Mouse (Mus musculus) heart, postnatal 0 days (tissue): ENCODE data around the gene Brat1. TPM values are rescaled to one million over a fixed set of nuclear protein-coding genes. Genes with fewer than 3 reads are reported as not detected.
"Not testable (repeated sequence)": the region's sequence is repeated elsewhere in the genome, so short reads cannot be mapped to it uniquely, and the experiment has no call there.

Source experiments
- ATAC-seq: fragments of 200-750 bp; cut with Nextera tagmentation; 2 replicates; pipeline ENCODE4 v1.8.0; 2017; ENCODE audit warnings: low read depth, moderate number of reproducible peaks, moderate library complexity; ENCODE audit not compliant: insufficient read depth
- DNase-seq: peaks from one replicate; pipeline ENCODE4 v3.0.0-alpha.2; 2016; ENCODE audit warnings: low spot score
- H3K27ac ChIP-seq: fragments of 300-500 bp; sonication (generic); 2 replicates; pipeline ENCODE4 v1.5.1; 2014; ENCODE audit warnings: low read depth, mild to moderate bottlenecking
- H3K27me3 ChIP-seq: fragments of 300-500 bp; sonication (generic); 2 replicates; pipeline ENCODE4 v1.6.1; 2014; ENCODE audit warnings: low read length, mixed read lengths; ENCODE audit not compliant: control insufficient read depth, insufficient read depth
- H3K36me3 ChIP-seq: fragments of 300-500 bp; sonication (generic); replicated peaks from 2 replicates; pipeline ENCODE4 v1.6.1; 2014; ENCODE audit warnings: low read length, mixed read lengths; ENCODE audit not compliant: control insufficient read depth, insufficient read depth
- H3K4me1 ChIP-seq: fragments of 300-500 bp; sonication (generic); 2 replicates; pipeline ENCODE4 v1.6.1; 2014; ENCODE audit warnings: antibody characterized with exemption; ENCODE audit not compliant: control insufficient read depth, insufficient read depth
- H3K4me2 ChIP-seq: fragments of 300-500 bp; sonication (generic); 2 replicates; pipeline ENCODE4 v1.6.1; 2014; ENCODE audit warnings: low read depth, mild to moderate bottlenecking, low read length, moderate library complexity
- H3K4me3 ChIP-seq: fragments of 300-500 bp; sonication (generic); 2 replicates; pipeline ENCODE4 v1.5.1; 2014; ENCODE audit warnings: low read depth, low read length
- H3K9ac ChIP-seq: fragments of 300-500 bp; sonication (generic); replicated peaks from 2 replicates; pipeline ENCODE4 v1.6.1; 2014; ENCODE audit warnings: low read depth, low read length, mixed read lengths
- H3K9me3 ChIP-seq: fragments of 300-500 bp; sonication (generic); replicated peaks from 2 replicates; pipeline ENCODE4 v1.6.1; 2016; ENCODE audit warnings: low read length; ENCODE audit not compliant: control insufficient read depth
- CTCF ChIP-seq: IDR thresholded peaks from 2 replicates; pipeline ENCODE4 v1.5.1; 2016; ENCODE audit warnings: antibody characterized with exemption, control low read depth, low read depth
- EP300 ChIP-seq: IDR thresholded peaks from 2 replicates; pipeline ENCODE4 v1.6.1; 2016; ENCODE audit warnings: antibody characterized with exemption, low read depth
- WGBS: fragments of 180-500 bp; shearing (Covaris S2); extraction: QIAGEN DNeasy Blood & Tissue Kit; methylation state at CpG from one replicate; pipeline ENCODE4 v1.1.7; 2014; 5-methylcytosine and 5-hydroxymethylcytosine counted together
- polyA plus RNA-seq: library from polyadenylated mRNA; unstranded; fragments of >200 nt; fragmentation: Nextera tagmentation; extraction: Ambion mirVana; gene quantifications from 2 replicates; pipeline ENCODE4 v1.2.1, GENCODE M21; 2015
- total RNA-seq: library from RNA; depleted of rRNA; stranded (reverse); fragments of >200 nt; gene quantifications from 2 replicates; pipeline ENCODE4 v1.2.3, GENCODE M21; 2014; ENCODE audit warnings: low replicate concordance

Gene Brat1
- total and polyA plus RNA-seq, 2 experiments from 2014 or later, result 9.5 to 25.0 TPM

DNA sequence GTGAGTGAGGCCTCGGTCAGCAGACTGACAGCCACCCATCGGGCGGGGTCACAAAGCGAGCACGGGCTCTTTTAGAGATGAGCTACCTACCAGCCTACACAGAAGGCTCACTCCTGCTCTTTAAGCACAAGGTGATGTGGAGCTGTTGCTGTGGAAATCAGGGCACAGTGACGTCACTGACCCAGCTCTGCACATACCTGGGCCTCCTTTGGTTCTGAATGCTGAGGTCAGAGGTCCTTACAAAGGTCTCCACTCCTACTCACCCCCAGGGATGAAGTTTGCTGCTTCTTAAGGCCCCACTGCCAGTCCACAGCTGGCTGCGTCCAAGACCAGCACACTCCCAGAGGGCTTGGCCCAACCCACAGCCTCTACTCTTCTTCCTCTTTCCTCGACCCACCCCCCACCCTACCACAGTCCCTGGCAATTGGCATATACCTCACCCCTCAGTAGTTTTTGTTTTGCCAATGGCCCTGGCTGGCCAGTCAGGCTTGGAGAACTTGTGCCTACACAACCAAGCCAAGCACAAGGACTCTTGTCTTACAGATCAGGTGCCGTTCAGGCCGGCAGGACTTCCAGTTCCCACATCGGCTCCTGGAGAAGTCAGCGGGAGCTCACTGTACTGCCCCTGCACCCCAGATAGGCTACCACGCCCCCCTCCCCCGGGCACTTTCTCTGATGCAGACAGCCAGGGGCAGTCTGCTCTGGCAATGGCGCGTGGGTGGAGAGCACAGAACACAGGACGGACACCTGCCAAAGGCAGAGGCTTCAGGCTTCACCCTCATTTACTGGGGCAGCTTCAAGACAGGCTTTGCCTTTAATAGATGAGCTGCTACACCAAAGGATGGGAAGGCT is 41.8 kb upstream of the Brat1 start:
- no peak overlapping the region for H3K4me3 ChIP-seq
- H3K9ac ChIP-seq, result no peak overlapping the region
- ATAC-seq (no peak), DNase-seq (no peak)
- 63% methylated on average over 17 of the region's 17 CpGs for WGBS
- no peaks in the 10 kb centered on the region for H3K27me3 ChIP-seq
- no peaks in the 10 kb centered on the region for H3K36me3 ChIP-seq
- H3K4me1 ChIP-seq, result peaks cover 18% of the 10 kb centered on the region
- no peak for TF ChIP-seq EP300
- TF ChIP-seq CTCF, result no peak
- H3K27ac ChIP-seq, result no peak overlapping the region
- no peaks in the 10 kb centered on the region for H3K9me3 ChIP-seq
- H3K4me2 ChIP-seq, result no peak overlapping the region

DNA sequence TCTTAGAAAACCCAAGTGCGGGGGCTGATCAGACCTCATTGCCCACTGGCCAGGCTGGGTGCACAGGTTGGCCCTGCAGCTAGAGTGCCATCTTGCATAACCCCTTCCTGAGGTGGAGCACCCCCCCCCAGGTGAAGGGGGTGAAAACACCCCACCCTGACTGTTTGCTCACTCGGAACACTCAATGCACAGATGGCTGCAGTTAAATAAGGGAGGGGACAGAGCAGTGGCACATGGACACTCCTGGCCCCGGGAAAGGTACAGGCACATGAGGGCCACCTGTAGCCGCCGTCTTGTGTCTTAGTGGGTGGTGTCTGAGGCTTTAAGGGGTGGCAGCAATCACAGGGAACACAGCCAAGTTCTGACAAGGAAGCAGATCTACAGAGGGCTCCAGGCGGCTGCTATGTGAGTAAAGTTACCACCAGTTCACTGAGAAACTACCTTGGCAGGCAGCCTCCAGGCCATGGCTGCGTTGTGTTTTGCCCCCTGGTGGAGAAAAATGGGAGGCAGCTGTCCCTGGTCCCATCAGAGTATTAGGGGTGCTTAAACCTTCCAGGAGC is 41.1 kb upstream of the Brat1 start:
- ATAC-seq (peak; percentile 76), DNase-seq (peak; percentile 74)
- Histone ChIP-seq H3K27ac (no peak overlapping the region), H3K36me3 (peaks cover 5% of the 10 kb centered on the region), H3K27me3 (no peaks in the 10 kb centered on the region), H3K4me3 (no peak overlapping the region), H3K4me1 (peaks cover 18% of the 10 kb centered on the region), H3K9me3 (peaks cover 2% of the 10 kb centered on the region; the same call in 1 of the 2 replicates), H3K9ac (no peak overlapping the region), H3K4me2 (no peak overlapping the region)
- 37% methylated on average over 7 of the region's 7 CpGs for WGBS
- no peak for TF ChIP-seq EP300
- peak; percentile 88 for TF ChIP-seq CTCF

DNA sequence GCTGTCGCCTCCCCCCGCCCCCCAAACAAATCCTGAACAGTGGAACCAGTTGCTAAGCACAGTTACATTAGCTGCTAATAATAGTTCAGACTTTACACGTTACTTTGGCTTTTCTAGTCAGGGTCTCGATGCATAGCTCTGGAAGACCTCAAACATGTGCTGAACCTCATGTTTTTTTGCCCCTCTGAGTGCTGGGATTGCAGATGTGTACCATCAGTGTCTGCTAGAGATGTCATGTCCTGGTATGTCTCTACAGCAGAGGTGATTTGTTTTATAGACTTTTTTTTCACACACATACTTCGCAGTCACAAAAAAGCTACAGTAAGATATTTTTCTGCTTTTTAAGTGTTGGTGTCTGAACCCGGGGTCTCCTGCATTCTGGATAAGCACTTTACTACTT is 32.7 kb upstream of the Brat1 start:
- Histone ChIP-seq H3K9ac (no peak overlapping the region), H3K27ac (no peak overlapping the region), H3K36me3 (peaks cover 26% of the 10 kb centered on the region)

DNA sequence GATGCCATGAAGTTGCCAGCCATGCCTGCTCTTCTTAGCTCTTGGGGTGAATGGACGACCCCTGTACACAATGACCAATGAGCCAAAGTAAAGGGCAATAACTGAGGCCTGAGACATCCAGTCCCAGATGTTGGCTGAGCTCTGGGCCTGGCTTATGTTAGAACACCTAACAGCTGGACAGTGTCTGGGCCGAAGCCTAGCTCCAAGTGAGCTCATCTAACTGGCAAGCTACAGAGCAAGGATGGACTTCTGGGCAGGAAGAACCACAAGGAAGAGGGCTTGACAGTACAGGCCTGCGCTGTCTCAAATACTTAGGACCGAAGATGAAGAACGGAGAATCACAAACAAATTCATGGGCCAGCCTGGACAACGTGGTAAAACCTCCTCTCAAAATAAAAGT is 32.2 kb upstream of the Brat1 start:
- not testable (repeated sequence) for H3K27ac ChIP-seq, H3K9me3 ChIP-seq, DNase-seq, H3K4me2 ChIP-seq, H3K27me3 ChIP-seq, H3K4me1 ChIP-seq, H3K4me3 ChIP-seq, H3K9ac ChIP-seq
- 87% methylated on average over 6 of the region's 6 CpGs for WGBS
- ATAC-seq, result peak; percentile 45; the same call in 1 of the 2 replicates
- H3K36me3 ChIP-seq, result peaks cover 29% of the 10 kb centered on the region

More for the DNA sequence above, 32.7 kb upstream of the Brat1 start:
- no peak overlapping the region for H3K4me2 ChIP-seq
- DNase-seq, result no peak
- H3K4me3 ChIP-seq, result no peak overlapping the region
- peaks cover 7% of the 10 kb centered on the region; the same call in 1 of the 2 replicates for H3K9me3 ChIP-seq
- no peak for TF ChIP-seq CTCF
- no peak for TF ChIP-seq EP300
- no peaks in the 10 kb centered on the region for H3K27me3 ChIP-seq
- ATAC-seq, result no peak
- peaks cover 4% of the 10 kb centered on the region; the same call in 1 of the 2 replicates for H3K4me1 ChIP-seq
- WGBS, result 70% methylated on average over 6 of the region's 6 CpGs

DNA sequence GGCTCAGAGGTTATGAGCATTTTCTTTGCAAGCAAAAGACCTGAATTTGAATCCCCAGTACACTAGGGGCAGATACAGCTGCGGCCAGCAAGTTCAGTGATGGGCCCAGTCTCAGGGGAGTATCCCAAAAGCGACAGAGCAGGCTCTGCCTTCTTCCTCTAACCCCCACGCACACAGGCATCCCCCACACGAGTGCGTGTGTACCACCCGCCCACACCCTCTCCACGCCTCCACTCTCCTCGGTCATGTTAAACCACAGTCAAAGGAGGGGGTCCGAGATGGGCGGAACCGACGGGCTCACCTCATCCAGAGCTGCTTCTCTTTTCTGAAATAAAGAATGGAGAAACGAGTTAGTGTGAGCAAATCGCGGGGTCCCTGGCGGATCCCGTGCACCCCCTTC is 30.8 kb upstream of the Brat1 start:
- DNase-seq (no peak), ATAC-seq (no peak)
- no peak overlapping the region for H3K27ac ChIP-seq
- H3K4me3 ChIP-seq, result no peak overlapping the region
- WGBS, result 76% methylated on average over 17 of the region's 17 CpGs
- H3K4me1 ChIP-seq, result peaks cover 4% of the 10 kb centered on the region; the same call in 1 of the 2 replicates
- H3K4me2 ChIP-seq, result no peak overlapping the region
- H3K36me3 ChIP-seq, result peaks cover 22% of the 10 kb centered on the region
- peaks cover 2% of the 10 kb centered on the region; the same call in 1 of the 2 replicates for H3K9me3 ChIP-seq
- TF ChIP-seq CTCF (no peak), EP300 (no peak)
- no peaks in the 10 kb centered on the region for H3K27me3 ChIP-seq
- H3K9ac ChIP-seq, result no peak overlapping the region
